Mouse (Mus musculus) lung, embryonic 15.5 days (tissue): ENCODE results near the gene Fars2. TPM values are rescaled to one million over a fixed set of nuclear protein-coding genes. Genes with fewer than 3 reads are reported as not detected.
A peak's percentile ranks its signal among the peaks of the same experiment; 100 is the strongest.
"Not testable (repeated sequence)": the region's sequence is repeated elsewhere in the genome, so short reads cannot be mapped to it uniquely, and the experiment has no call there.

Experiments used
- ATAC-seq: fragments of 200-750 bp; cut with Nextera tagmentation; 2 replicates; pipeline ENCODE4 v1.8.0; 2017; ENCODE audit warnings: moderate number of reproducible peaks, borderline replicate concordance; ENCODE audit not compliant: low FRiP score, low TSS enrichment; ENCODE audit errors: extremely low read depth
- H3K27ac ChIP-seq: fragments of 300-500 bp; sonication (generic); 2 replicates; pipeline ENCODE4 v1.5.1; 2015; ENCODE audit warnings: moderate library complexity, mild to moderate bottlenecking, inconsistent platforms
- H3K27me3 ChIP-seq: fragments of 300-500 bp; sonication (generic); 2 replicates; pipeline ENCODE4 v1.6.1; 2015; ENCODE audit warnings: inconsistent platforms
- H3K36me3 ChIP-seq: fragments of 300-500 bp; sonication (generic); 2 replicates; pipeline ENCODE4 v1.6.1; 2015; ENCODE audit warnings: inconsistent platforms
- H3K4me1 ChIP-seq: fragments of 300-500 bp; sonication (generic); 2 replicates; pipeline ENCODE4 v1.6.1; 2015; ENCODE audit warnings: inconsistent platforms
- H3K4me2 ChIP-seq: fragments of 300-500 bp; sonication (generic); 2 replicates; pipeline ENCODE4 v1.6.1; 2015; ENCODE audit warnings: inconsistent platforms, mild to moderate bottlenecking, moderate library complexity
- H3K4me3 ChIP-seq: fragments of 300-500 bp; sonication (generic); 2 replicates; pipeline ENCODE4 v1.5.1; 2015; ENCODE audit warnings: mild to moderate bottlenecking, inconsistent platforms
- H3K9ac ChIP-seq: fragments of 300-500 bp; sonication (generic); 2 replicates; pipeline ENCODE4 v1.6.1; 2015; ENCODE audit warnings: inconsistent platforms
- H3K9me3 ChIP-seq: fragments of 300-500 bp; sonication (generic); 2 replicates; pipeline ENCODE4 v1.6.1; 2016; ENCODE audit warnings: inconsistent platforms
- WGBS: fragments of 180-500 bp; shearing (Covaris S2); methylation state at CpG from one replicate; pipeline ENCODE4 v1.1.7; 2015; 5-methylcytosine and 5-hydroxymethylcytosine counted together
- polyA plus RNA-seq: library from polyadenylated mRNA; unstranded; fragments of >200 nt; fragmentation: Nextera tagmentation; extraction: Ambion mirVana; gene quantifications from 2 replicates; pipeline ENCODE4 v1.2.1, GENCODE M21; 2015

The Fars2 gene
- polyA plus RNA-seq, 1 experiment from 2014 or later = 37.3 TPM

DNA sequence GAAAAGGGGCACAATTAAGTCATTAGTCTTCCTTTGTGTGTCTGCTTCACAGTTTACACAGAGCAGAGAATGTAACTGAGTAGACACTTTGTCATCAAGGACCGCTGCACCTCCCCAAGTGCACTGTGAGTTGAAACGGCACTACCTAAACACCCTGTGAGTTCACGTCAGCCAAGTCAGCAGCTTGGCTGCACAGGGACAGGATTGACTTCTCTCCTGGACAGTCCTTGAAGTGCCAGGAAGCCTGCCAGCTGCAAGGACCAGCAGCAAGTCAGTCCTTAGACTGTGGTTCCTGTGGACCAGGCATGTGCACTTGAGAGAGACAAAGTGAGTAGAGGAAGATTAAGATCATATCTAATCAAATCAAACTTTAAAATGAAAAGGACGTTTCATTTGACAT lies 330.7 kb downstream of the Fars2 start:
- Histone ChIP-seq H3K36me3 (no peaks in the 10 kb centered on the region), H3K9me3 (no peaks in the 10 kb centered on the region), H3K4me2 (no peak overlapping the region), H3K27ac (no peak overlapping the region), H3K9ac (no peak overlapping the region), H3K27me3 (no peaks in the 10 kb centered on the region), H3K4me3 (no peak overlapping the region), H3K4me1 (0 out of 2 replicates have a peak, but pooled peaks cover 6% of the 10 kb centered on the region)
- WGBS = 22% methylated on average over 4 of the region's 4 CpGs
- no peak for ATAC-seq

DNA sequence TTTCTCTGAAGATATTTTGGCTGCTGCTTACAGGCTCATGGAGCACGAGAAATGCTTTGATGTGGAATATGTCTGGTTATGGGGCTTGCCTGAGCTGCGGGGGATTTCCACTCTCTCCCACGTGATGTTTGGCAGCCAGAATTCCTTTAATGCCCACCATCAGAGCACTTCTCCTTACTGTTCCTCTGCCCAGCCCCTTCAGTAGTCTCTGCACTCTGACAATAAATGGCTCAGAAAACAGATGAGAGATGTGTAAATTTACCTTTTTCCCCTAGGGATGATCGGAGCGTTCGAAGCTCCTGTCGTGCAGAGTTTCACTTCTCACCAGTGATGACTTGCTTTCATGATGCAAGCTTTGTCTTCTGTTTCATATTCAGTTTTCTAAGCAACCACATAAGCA lies 331.4 kb downstream of the Fars2 start:
- 59% methylated on average over 7 of the region's 7 CpGs for WGBS
- no peak overlapping the region for H3K27ac ChIP-seq
- H3K27me3 ChIP-seq = no peaks in the 10 kb centered on the region

DNA sequence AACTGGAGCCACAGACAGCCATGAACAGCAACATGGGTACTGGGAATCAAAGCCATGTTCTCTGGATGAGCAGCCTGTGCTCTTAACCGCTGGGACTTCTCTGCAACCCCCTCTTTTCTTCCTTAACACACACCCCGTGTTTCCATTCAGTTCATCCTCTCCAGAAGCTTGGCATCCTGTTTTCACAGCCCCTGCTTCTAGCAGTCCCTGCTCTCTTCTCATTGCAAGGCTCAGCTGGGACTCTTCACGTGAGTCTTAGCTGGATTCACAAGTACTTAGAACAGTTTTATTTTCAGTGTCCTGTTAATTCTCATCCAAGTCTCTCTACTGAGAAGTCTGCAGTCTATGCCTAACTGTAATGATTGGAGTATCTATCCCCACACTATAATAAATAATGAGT lies 334.2 kb downstream of the Fars2 start:
- no peak overlapping the region for H3K4me2 ChIP-seq
- H3K4me1 ChIP-seq = 0 out of 2 replicates have a peak, but pooled peaks cover 6% of the 10 kb centered on the region
- H3K27me3 ChIP-seq = no peaks in the 10 kb centered on the region
- ATAC-seq = no peak
- H3K4me3 ChIP-seq = no peak overlapping the region
- no peaks in the 10 kb centered on the region for H3K36me3 ChIP-seq
- H3K27ac ChIP-seq = no peak overlapping the region
- 71% methylated on average over 3 of the region's 3 CpGs for WGBS
- H3K9ac ChIP-seq = no peak overlapping the region
- H3K9me3 ChIP-seq = no peaks in the 10 kb centered on the region

More for the DNA sequence above, 331.4 kb downstream of the Fars2 start:
- ATAC-seq = no peak
- Histone ChIP-seq H3K9ac (no peak overlapping the region), H3K36me3 (no peaks in the 10 kb centered on the region), H3K4me1 (0 out of 2 replicates have a peak, but pooled peaks cover 6% of the 10 kb centered on the region), H3K4me3 (no peak overlapping the region), H3K4me2 (no peak overlapping the region), H3K9me3 (no peaks in the 10 kb centered on the region)

DNA sequence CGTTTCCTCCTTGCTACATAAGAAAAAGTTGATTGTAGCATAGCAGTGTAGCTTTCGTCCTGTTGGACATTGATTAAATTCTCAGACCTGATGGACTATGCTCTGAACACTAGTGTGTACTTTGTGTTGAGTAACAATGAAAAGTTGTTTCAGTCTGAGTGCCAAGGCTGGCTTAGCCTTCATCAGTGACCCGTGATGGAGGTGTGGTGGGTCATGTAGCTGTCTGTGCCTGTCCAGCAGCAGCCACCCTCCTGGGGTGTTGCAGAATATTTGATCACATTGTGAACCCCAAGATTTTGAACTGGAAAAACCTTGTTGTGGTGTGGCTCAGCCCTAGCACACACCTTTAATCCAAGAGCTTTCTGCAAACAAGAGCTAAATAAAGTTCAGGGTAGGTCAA lies 343.3 kb downstream of the Fars2 start:
- ATAC-seq = no peak
- no peaks in the 10 kb centered on the region for H3K27me3 ChIP-seq
- no peak overlapping the region for H3K27ac ChIP-seq
- H3K9me3 ChIP-seq = no peaks in the 10 kb centered on the region
- 46% methylated on average over 3 of the region's 3 CpGs for WGBS
- H3K9ac ChIP-seq = no peak overlapping the region
- no peak overlapping the region for H3K4me3 ChIP-seq
- H3K36me3 ChIP-seq = no peaks in the 10 kb centered on the region
- H3K4me2 ChIP-seq = no peak overlapping the region
- peaks cover 7% of the 10 kb centered on the region; the same call in 1 of the 2 replicates for H3K4me1 ChIP-seq

DNA sequence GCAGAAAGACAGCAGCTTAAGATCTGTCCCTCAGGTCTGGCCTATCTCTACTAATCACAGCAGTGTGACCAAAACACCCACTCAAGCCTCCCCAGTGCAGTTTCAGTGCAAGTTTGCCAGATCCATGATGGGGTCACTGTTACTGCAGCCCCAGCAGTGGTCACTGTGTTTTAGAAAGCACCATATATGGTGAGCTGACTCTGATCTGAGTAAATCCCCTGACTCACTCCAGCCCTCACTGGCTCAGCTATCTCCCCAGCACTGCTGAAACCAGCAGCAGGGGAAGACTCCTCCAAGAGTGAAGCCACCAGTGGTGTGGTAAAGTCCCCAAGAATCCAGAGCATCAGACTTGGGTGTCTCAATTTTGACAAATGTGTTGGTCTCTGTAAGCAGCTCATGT lies 346.5 kb downstream of the Fars2 start:
- no peaks in the 10 kb centered on the region for H3K9me3 ChIP-seq
- no peaks in the 10 kb centered on the region for H3K36me3 ChIP-seq
- H3K9ac ChIP-seq = no peak overlapping the region
- peaks cover 18% of the 10 kb centered on the region for H3K4me1 ChIP-seq
- ATAC-seq = no peak
- H3K4me2 ChIP-seq = no peak overlapping the region
- no peaks in the 10 kb centered on the region for H3K27me3 ChIP-seq
- no peak overlapping the region for H3K27ac ChIP-seq
- H3K4me3 ChIP-seq = no peak overlapping the region

DNA sequence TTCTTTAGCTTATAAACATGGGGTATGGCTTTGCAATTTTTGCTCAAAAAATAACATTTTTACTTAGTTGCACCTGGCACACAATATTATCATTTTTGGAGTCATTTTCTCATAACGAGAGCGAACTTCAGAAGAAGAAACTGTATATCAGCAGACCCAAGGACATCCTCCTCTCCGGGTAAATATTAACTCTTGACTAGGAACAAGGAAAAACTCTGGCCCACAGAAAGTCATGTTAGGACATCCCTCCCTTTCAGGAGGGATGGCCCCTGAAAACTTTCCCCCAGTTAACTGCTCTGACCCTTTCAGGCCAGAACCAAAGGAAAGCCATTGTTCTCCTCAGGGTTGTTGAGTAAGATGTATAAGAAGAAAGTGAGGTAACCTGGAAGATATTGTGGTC lies 348.9 kb downstream of the Fars2 start:
- not testable (repeated sequence) for H3K36me3 ChIP-seq, H3K27me3 ChIP-seq, H3K9ac ChIP-seq, H3K4me2 ChIP-seq, H3K9me3 ChIP-seq, ATAC-seq, H3K4me3 ChIP-seq, H3K27ac ChIP-seq
- H3K4me1 ChIP-seq = peaks cover 18% of the 10 kb centered on the region
- 78% methylated on average over 3 of the region's 3 CpGs for WGBS

DNA sequence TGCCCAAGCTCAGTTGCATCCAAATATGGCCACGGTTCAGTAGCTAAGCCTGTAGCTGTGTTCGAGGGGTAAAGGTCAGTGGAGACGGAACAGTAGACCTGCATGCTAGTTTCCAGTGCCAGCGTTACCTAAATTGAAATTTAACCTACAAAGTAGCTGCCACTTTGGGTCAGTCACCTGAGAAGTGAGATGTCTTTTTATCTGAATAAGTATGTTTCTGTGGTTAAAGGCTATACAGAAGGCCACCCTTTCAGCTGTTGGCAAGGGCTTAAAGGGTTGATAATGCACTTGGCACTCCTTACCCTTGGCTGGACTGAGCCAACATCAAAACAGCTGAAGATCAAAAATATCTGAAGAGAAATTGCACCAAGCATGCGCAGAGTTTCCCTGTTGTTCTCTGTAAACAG lies 349.3 kb downstream of the Fars2 start:
- Histone ChIP-seq H3K27ac (no peak overlapping the region), H3K4me3 (no peak overlapping the region), H3K4me2 (no peak overlapping the region), H3K4me1 (peaks cover 18% of the 10 kb centered on the region), H3K9me3 (no peaks in the 10 kb centered on the region), H3K36me3 (no peaks in the 10 kb centered on the region), H3K9ac (no peak overlapping the region), H3K27me3 (no peaks in the 10 kb centered on the region)
- 85% methylated on average over 5 of the region's 5 CpGs for WGBS
- no peak for ATAC-seq

DNA sequence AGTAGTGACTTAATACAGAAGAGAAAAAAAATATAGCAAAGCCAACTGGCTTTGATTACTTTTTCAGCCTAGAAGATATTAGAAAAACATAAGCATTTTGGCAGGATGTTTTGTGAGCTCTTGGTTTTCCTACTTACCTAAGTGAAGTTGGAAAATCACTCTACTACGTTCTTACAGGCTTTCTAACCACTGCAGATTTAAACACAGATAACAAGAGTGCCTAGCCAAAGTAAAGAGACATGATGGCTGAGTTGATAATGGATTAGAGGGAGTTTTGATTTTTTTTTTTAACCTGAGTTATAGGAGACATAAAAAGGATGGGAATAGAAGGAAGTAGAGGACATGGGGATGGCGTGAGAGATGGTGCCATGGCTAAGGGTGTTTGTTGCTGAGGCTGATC lies 350.6 kb downstream of the Fars2 start:
- H3K27me3 ChIP-seq = no peaks in the 10 kb centered on the region
- H3K27ac ChIP-seq = no peak overlapping the region
- H3K4me1 ChIP-seq = peaks cover 10% of the 10 kb centered on the region
- no peak overlapping the region for H3K4me2 ChIP-seq
- no peak overlapping the region for H3K4me3 ChIP-seq
- 37% methylated on average over 2 of the region's 2 CpGs for WGBS
- ATAC-seq = no peak
- H3K9me3 ChIP-seq = no peaks in the 10 kb centered on the region
- no peak overlapping the region for H3K9ac ChIP-seq
- H3K36me3 ChIP-seq = no peaks in the 10 kb centered on the region

DNA sequence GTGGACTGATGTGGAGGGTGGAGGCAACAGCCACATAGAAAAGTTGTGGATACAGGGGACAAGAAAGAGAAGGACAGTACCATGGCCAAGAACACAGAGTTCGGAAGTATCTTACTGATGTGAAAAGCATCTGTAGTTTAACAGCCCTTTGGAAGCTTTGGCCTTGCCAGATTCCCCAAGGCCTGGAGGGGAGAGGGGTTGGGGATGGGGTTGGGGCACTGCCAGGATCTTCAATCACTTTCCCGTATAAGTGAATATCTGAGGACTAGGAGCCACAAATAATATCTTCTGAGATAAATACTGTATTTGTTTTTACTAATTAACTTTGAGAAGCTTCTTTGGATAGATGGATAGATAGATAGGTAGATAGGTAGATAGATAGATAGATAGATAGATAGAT lies 351.8 kb downstream of the Fars2 start:
- no peak for ATAC-seq
- Histone ChIP-seq H3K9me3 (no peaks in the 10 kb centered on the region), H3K4me2 (no peak overlapping the region), H3K9ac (no peak overlapping the region), H3K4me3 (no peak overlapping the region), H3K27ac (no peak overlapping the region), H3K4me1 (peaks cover 10% of the 10 kb centered on the region), H3K36me3 (no peaks in the 10 kb centered on the region), H3K27me3 (no peaks in the 10 kb centered on the region)
- WGBS = 52% methylated on average over 2 of the region's 2 CpGs

DNA sequence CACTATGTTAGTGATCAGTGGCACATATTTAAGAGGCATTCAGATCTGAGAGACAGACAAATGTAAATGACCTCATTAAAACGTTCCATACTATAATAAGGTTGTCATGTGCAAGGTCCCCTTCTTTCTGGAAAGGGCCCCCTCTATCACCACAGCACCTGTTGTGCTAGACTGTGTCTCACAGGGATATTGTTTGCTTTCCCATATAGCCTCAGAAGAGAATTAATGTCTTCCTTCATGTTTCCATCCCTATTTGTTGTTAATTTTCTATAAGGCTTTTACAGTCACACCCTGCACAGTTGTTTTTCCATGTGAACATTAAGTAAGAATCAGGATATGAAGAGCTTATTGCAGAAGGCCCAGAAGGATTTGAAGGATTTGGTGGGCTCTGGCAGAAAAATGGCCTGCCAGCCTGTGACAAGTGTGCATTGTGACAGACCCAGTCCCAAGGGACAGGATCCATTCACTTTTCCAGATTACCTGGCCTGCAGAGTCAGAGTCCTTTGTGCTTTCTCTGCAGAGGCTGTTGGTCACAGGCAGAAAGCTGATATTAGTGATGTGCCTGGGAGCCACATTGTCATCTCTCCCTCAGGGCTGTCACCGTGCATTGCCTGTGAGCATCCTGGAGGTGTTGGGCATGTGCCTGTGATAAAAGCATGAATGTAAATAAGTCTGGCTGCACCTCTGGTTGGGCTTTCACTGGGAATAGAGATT lies 352.4 kb downstream of the Fars2 start:
- Histone ChIP-seq H3K4me3 (no peak overlapping the region), H3K4me2 (no peak overlapping the region), H3K9ac (no peak overlapping the region), H3K27me3 (no peaks in the 10 kb centered on the region), H3K36me3 (no peaks in the 10 kb centered on the region), H3K9me3 (no peaks in the 10 kb centered on the region), H3K27ac (no peak overlapping the region), H3K4me1 (peaks cover 10% of the 10 kb centered on the region)
- 67% methylated on average over 2 of the region's 2 CpGs for WGBS
- no peak for ATAC-seq

DNA sequence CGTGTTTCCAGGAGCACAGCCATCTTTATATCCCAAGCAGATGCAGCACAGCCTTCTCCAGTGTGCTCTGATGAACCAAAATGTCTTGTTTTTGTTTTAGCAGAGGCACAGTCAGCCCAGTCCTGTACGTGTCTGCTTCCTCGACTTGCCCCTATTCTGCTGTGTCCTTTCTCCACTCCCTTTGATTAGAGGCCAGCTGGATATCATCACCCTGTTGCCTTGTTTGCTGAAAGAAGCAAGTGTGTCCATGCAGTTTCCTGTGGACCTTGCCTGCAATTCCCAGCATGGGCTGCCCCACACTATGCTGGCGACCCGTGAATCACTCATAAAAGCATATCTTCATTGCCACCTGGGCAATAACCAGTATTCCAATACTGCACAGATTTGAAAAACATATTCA lies 360.4 kb downstream of the Fars2 start:
- Histone ChIP-seq H3K27me3 (no peaks in the 10 kb centered on the region), H3K4me2 (no peak overlapping the region), H3K36me3 (no peaks in the 10 kb centered on the region), H3K27ac (no peak overlapping the region), H3K4me1 (no peaks in the 10 kb centered on the region), H3K9ac (no peak overlapping the region), H3K4me3 (no peak overlapping the region), H3K9me3 (no peaks in the 10 kb centered on the region)
- WGBS = 57% methylated on average over 5 of the region's 5 CpGs
- 0 out of 2 replicates have a peak, but pooled peaks have one; percentile 31 for ATAC-seq

DNA sequence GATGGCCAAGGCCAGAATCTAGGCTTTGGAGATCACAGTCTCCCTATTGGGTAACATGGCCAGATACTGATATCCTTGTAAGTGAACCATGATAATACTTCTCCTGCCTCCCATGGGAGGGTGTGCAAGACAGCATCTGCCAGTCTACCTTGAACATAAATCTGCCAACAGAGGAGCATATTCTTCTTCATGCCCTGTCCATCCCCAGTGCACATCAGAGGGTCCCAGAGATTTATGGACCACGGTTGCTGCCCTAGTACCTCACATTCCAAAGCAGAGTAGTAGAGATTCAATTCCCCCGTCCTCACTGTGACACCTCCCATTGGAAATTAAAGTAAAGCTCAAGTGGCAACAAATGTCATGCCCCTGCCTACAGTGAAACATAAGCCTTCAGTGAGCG lies 361.0 kb downstream of the Fars2 start:
- no peak overlapping the region for H3K4me2 ChIP-seq
- H3K4me1 ChIP-seq = no peaks in the 10 kb centered on the region
- no peaks in the 10 kb centered on the region for H3K9me3 ChIP-seq
- no peaks in the 10 kb centered on the region for H3K36me3 ChIP-seq
- no peak overlapping the region for H3K4me3 ChIP-seq
- no peak overlapping the region for H3K9ac ChIP-seq
- no peaks in the 10 kb centered on the region for H3K27me3 ChIP-seq
- no peak for ATAC-seq
- WGBS = 50% methylated on average over 3 of the region's 3 CpGs
- no peak overlapping the region for H3K27ac ChIP-seq

DNA sequence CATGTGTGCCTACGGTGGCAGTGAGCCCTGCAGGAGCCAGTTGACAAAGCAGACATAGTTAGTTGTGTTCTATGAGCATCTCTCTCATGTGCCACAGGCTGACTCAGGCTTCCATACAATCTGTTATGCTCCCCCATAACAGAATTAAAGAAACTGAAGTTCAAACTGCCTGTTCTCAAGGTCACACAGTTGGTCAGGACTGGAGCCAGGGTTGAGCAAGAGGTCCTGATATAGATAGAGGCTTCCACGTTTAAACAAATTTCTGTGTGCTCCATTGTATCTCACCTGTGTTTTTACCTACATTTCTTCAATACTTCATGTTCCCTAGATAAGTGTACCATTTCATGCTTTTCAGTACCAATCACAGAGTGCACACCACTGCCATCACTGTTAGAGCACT lies 362.9 kb downstream of the Fars2 start:
- 86% methylated on average over 2 of the region's 2 CpGs for WGBS
- no peak for ATAC-seq
- H3K9me3 ChIP-seq = no peaks in the 10 kb centered on the region

More for the DNA sequence above, 362.9 kb downstream of the Fars2 start:
- Histone ChIP-seq H3K9ac (no peak overlapping the region), H3K27me3 (no peaks in the 10 kb centered on the region), H3K4me2 (no peak overlapping the region), H3K36me3 (no peaks in the 10 kb centered on the region), H3K4me1 (no peaks in the 10 kb centered on the region), H3K27ac (no peak overlapping the region), H3K4me3 (no peak overlapping the region)
